Mouse (Mus musculus): Measurements from ENCODE around the gene Mylk4.

The Mylk4 gene

DNA sequence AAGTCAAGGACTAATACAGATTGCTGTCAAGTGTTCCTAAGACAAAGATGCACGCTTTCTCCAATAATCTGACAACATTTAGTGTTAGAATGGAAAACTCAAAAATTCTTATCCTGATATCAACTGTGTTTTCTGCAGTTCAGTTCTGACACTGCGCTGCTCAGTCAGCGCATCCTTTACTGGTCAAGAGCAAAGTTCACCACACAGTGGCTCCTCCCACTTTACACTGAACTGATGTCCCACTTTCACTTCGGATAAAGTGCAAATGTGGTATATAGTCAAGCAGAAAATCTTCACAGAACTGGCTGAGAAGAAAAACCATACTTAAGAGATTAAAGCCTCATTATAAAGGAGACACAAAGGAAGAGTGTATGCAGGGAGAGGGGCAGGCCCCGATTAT, 11.4 kb upstream of the Mylk4 start:
- DNase-seq (ENCODE audit: low spot score) = no peak

GRCm38 (mm10) chr13:32794619-32795018, 10.9 kb upstream of the Mylk4 start:
- no peak for DNase-seq (ENCODE audit: low spot score)

DNA sequence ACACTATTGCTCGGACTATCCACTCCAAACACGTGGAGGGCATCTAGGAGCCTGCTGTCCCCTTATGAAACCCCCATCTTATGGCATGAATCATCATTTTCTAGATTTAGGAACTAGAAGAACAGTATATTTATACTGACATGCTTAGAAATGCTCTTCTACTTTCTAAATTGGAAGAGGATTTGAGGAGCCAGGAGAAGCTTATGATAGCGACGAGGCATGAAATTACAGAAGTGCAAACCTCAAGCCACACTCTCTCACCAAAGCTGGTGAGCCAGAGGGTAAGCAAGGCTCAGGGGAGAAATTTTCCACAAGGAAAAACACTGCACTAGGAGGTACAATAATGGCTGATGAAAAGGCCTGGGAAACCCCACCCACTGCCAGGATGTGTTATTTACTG, 6.0 kb upstream of the Mylk4 start:
- DNase-seq (ENCODE audit: low spot score) = no peak

- no peak for DNase-seq (ENCODE audit: low spot score)
Observed at GRCm38 (mm10) chr13:32787584-32787983, 3.8 kb upstream of the Mylk4 start.

- DNase-seq (ENCODE audit: low spot score) = no peak
Observed at GRCm38 (mm10) chr13:32783055-32783454, 699 bp downstream of the Mylk4 start.

GRCm38 (mm10) chr13:32778861-32779260, 4.9 kb downstream of the Mylk4 start:
- DNase-seq (ENCODE audit: low spot score) = no peak

DNA sequence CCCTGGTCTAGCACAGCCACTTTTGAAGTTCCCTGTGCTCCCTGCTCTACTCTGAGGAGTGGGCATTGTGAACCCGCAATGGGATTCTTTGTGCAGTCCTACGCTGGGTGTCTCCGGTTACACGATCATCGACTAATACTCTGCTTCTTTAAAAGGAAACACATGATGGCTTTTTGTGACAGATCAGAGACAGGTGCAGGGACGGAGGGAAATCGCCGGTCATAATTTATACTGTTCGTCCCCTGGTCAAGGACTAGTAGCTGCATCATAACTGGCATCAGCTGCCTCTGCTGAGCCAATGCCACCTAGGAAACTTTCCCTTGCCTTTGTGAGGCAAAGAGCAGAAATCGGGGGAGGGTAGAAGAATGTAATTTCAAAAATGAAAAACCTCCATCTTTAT, 7.4 kb downstream of the Mylk4 start:
- DNase-seq (ENCODE audit: low spot score) = no peak

GRCm38 (mm10) chr13:32775889-32776288, 7.9 kb downstream of the Mylk4 start:
- DNase-seq (ENCODE audit: low spot score) = no peak

DNA sequence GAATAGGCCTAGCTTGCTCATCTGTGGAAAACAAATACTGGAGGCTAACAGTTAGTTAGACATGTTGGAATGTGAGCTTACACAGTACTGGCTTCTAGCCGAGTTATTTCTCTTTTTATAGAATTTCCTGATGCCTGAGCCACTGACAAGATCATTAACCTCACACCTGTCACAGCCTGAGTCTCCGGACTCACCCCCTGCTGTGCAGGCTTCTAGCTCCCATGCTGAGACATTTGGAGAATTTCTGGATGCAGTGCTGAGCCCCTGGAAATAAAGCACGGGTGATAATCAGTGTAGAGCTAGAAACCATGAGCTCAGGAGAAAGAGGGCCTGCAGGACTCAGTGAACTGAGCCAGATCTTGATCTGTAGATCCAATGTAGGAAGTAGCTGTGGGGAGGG, 13.8 kb downstream of the Mylk4 start:
- no peak for DNase-seq (ENCODE audit: low spot score)

GRCm38 (mm10) chr13:32768104-32768503, 15.7 kb downstream of the Mylk4 start:
- DNase-seq (ENCODE audit: low spot score) = no peak

GRCm38 (mm10) chr13:32764448-32764847, 19.3 kb downstream of the Mylk4 start:
- no peak for DNase-seq (ENCODE audit: low spot score)

DNA sequence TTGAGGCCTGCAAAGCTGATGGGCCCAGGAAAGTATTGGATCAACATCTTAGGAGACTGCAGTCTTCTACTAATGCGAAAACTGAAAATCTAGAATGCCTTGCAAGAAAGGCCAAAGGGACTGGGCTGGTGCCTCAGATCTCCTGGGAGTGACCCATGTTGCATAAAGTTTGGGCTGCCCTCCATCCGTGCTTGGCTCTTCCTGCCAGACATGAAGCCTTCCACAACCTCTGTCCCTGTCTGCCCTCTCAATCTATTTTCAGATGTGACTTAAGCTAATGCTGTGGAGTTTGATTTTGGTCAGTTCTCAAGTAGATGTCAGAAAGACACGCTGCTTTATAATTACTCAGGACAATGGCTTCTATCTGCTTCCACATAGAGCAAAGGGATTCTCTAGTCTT, 20.6 kb downstream of the Mylk4 start:
- DNase-seq (ENCODE audit: low spot score) = no peak

GRCm38 (mm10) chr13:32760795-32761194, 23.0 kb downstream of the Mylk4 start:
- DNase-seq (ENCODE audit: low spot score) = no peak

GRCm38 (mm10) chr13:32759036-32759435, 24.7 kb downstream of the Mylk4 start:
- DNase-seq (ENCODE audit: low spot score) = no peak

- DNase-seq (ENCODE audit: low spot score) = no peak
Observed at GRCm38 (mm10) chr13:32752066-32752657, 31.6 kb downstream of the Mylk4 start.

DNA sequence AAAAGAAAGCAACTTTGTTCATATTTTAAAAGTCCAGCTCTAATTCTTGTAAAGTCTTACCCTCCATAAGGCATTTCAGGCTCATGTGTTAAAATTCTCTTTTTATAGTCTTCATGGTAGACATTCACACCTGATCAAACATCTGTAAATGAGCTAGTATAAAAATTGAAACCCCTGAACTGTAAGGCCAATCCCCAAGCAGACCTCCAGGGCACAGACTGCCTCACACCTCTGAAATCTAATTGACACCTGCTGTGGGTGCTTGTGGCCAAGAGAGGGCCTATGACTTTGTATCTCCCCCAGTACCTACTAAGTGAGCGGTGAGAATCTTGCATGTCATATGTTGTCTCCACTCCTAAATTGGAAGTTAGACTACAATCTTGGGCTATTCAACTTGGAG, 33.2 kb downstream of the Mylk4 start:
- no peak for DNase-seq (ENCODE audit: low spot score)

- DNase-seq (ENCODE audit: low spot score) = no peak
Observed at GRCm38 (mm10) chr13:32748421-32748820, 35.3 kb downstream of the Mylk4 start.

DNA sequence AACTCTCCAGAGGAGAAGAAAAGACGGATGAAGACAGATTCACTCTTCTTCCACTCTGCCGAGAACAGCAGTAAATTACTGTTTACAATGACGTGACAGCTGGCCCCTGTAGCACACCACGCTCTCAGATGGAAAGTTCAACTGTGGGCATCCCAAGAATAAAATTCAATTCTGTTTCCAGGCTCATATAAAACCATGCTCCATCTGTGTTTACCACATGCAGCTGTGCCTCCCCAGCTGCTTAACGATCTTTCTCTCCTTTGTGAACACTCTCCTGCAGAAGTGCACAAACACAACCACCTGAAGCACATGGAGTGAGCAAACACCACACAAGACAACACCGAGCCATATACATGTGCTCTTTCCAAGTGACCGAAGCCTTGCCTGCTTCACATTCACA, 42.6 kb downstream of the Mylk4 start:
- DNase-seq (ENCODE audit: low spot score) = no peak

DNA sequence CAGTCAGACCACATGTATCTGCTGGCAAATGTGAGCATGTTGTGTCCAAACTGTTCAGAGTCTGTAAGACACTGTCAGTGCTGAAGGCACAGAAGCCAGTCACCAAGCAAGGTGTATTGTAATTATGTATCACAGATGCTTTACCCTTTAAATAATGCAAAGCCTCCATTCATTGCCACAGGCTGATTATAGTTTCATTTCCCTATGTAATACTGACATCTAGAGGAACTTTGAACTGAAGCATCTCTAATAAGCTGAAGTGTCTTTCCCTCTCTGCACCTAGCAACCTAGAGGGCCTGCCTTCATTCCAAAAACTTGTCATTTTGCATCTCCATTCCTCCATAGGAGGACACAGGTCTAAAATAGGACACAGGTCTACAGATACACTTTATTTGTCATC, 52.5 kb downstream of the Mylk4 start:
- no peak for DNase-seq (ENCODE audit: low spot score)

- DNase-seq (ENCODE audit: low spot score) = no peak
Observed at GRCm38 (mm10) chr13:32724606-32725005, 59.1 kb downstream of the Mylk4 start.

DNA sequence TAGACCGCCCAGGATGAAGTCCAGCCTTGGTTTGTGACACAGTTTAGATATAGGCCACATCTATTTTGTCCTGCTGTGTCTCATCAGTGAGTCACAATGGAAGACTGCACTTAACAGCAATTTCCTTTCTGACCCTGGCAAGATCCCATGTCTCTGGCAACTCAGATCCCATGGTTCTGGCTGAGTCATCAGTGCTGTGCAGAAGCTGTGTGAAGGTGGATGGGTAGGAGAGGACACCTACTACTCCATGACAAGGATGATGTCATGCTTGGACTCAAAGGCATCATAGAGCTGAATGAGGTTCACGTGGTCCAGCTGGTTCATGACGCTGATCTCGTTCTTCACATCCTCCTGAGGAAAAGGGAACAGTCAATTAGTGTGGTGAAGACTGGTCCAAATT, 62.0 kb downstream of the Mylk4 start:
- no peak for DNase-seq (ENCODE audit: low spot score)

DNA sequence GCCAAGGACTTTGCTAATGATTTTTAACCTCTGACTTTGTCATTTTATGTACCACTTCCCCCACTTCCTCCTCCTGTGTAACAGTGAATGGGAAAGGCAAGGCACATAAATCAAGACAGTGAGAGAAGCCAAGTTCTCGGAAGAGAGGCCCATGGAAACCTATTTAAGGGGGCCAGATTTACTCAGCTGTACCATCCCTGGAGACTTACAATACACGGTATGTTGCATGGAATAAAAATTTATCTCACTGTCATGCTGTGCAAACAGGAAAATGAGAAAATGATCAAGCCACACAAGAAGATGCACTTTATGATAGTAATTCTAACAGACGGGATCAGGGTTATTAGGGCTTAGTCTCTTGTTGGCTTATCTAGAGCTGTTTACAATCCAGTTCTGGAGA, 64.5 kb downstream of the Mylk4 start:
- DNase-seq (ENCODE audit: low spot score) = no peak

GRCm38 (mm10) chr13:32717709-32718108, 66.0 kb downstream of the Mylk4 start:
- no peak for DNase-seq (ENCODE audit: low spot score)

DNA sequence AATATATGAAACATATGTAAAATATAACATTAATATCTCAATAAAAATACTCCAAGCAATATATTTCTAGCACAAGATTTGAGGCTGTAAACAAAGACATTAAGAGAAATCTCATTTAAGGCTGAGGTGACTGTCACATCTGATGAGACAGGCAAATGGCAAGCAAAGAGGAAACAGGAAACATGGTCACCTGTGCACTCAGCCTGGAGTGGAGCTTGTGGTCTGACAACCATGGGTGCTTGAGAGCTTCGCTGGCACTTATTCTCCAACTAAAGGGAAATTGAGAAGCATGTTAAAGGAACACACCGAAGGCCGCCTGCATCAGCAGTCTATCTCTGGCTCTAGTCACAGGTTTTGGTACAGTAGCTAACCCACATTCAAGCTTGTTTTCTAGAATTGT, 71.2 kb downstream of the Mylk4 start:
- no peak for DNase-seq (ENCODE audit: low spot score)

DNA sequence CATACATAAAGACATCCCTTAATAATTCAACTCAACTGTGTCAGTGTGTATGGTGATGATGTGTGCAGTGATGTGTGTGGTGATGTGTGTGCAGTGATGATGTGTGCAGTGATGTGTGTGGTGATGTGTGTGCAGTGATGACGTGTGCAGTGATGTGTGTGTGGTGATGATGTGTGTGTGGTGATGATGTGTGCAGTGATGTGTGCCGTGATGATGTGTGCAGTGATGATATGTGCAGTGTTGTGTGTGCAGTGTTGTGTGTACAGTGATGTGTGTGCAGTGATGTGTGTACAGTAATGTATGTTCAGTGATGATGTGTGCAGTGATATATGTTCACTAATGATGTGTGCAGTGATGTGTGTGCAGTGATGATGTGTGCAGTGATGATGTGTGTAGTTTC, 75.9 kb downstream of the Mylk4 start:
- no peak for DNase-seq (ENCODE audit: low spot score)

Measured in urinary bladder, postnatal 10 days (tissue).